Mouse (Mus musculus): ENCODE results near the gene Antxr1. TPM values are rescaled to one million over a fixed set of nuclear protein-coding genes. Genes with fewer than 3 reads are reported as not detected.

Gene Antxr1
- polyA plus RNA-seq, 2 experiments from 2014 or later: not detected

DNA sequence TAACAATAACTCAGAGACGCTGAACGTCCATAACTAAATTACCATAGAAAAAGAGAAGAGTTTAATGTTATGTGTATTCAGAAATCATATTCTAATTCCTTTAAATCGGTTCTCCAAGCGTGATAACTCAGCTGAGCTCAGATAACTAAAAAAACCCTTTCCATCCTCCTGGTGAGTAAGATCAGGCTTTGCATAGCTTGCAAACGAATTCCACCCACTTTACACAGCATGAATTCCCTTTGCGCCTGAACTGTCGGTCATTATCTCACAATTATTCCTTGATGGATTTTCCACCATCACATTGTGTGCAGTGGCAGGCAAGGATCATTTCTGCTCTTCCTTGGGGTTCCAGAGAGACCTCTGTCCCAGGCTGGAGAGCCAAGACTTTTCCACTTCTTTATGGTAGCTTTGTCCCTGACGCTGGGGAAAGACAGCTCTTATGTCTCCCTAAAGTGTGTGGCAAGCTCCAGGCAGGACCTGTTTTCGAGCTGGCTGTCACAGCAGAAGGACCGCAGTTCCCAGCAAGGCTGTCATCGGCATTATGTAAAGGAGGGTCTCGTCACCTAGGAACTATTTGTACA lies 201.6 kb downstream of the Antxr1 start:
- no peak for ATAC-seq

DNA sequence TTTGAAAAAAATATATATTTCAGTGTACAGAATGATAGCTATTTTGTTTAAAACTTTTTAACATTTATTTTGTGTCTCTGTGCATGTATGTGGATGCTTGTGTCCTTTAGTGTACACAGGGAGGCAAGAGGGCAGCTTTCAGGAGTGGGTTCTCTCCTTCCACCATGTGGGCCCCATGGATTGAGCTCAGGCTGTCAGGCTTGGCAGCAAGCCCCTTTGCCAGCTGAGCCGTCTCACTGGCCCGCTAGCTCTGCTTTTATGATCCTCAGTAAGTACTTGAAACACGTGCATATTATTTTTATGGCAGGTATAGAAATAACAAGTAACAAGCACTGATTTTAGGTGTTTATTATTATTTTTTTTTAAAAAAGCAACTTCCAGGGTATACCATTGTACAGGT lies 202.1 kb downstream of the Antxr1 start:
- ATAC-seq: no peak

- ATAC-seq: no peak
These were observed 204.5 kb downstream of the Antxr1 start for GRCm38 (mm10) chr6:87131078-87131477.

DNA sequence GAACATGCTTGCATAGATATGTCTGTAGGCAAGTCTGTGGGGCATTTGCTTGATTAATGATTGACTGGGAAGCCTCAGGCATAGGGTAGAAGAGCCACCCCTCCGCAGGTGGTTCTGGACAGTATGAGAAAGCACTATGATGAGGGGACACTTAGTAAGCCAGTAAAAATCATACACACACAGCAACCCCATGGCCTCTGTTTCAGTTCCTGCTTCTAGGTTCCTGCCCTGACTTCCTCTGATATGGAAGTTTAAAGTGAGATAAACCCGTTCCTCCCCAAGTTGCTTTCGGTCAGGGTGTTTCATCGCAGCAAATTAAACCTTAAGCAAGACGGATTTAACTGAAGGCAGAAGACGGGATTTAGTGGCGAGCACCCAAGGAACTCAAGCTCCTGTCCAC lies 205.0 kb downstream of the Antxr1 start:
- ATAC-seq: no peak

- no peak for ATAC-seq
These were observed 205.8 kb downstream of the Antxr1 start for GRCm38 (mm10) chr6:87129861-87130260.

DNA sequence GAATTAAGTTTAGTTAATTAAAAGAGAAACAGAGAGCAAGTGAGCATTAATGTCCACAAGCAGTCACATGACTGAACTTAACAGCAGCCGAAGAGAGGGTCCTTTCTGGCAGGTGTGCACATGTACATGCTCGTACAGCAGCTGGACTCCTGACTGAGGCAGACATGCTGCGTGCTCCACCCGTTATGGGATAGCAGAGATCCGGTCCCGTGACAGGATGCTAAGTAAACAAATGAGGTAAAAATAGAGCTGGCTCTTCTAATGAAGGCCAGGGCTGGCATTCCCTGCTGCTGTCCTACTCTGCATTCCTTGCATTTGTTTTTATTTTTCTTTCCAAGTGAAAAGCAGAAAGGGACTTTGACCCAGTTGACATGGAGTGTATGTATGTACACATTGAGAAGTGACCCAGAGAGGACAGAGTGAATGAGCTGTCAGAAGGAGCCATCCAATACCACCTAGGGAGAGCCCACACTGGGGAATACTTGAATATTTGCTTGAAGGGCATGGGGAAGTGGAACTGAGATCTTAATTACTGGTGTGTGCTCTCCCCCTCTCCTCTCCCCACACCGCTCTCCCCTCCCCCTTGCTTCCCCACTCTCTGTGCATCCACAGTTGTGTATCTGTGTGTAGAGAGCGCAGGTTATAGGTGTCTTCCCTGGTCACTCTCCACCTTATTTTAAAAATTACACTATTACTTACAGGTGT lies 208.4 kb downstream of the Antxr1 start:
- ATAC-seq: no peak

DNA sequence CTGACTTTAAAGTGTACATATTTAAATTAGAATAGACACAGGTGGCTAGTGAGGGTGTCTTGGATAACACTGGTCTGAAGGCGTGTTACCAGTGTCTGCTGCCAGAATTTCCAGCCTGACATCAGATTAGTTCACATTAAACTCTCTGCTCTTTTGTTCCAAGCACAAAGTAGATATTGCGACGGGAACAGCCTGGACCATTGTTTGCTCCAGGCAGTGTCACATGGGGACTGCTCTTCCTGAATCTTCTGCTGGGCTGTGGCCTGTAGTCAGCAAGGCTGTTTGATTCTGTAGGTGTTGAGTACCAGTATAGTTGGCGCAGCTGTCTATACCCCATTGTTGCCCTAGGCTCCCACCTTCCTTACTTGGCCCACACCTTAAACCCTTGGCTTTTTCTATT lies 211.6 kb downstream of the Antxr1 start:
- ATAC-seq: no peak

GRCm38 (mm10) chr6:87123406-87123805 lies 212.2 kb downstream of the Antxr1 start:
- no peak for ATAC-seq

GRCm38 (mm10) chr6:87121961-87122360 lies 213.7 kb downstream of the Antxr1 start:
- no peak for ATAC-seq

DNA sequence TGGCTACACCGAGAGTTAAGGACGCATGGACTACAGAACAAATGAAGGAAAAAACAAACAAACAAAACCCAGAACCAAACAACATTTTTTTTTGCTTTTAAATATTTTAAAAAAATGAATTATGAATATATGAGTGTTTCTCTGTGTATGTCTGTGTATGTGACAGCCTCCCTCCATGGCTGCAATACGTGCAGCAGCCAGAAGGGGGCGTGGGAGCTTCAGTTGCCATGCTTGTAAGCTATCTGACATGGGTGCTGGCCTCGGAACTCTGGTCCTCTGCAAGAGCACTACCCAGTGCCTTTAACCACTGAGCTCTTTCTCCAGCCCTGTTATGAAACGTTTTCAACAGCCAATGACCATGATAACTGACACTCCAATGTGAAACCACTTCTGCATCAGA lies 215.0 kb downstream of the Antxr1 start:
- no peak for ATAC-seq

DNA sequence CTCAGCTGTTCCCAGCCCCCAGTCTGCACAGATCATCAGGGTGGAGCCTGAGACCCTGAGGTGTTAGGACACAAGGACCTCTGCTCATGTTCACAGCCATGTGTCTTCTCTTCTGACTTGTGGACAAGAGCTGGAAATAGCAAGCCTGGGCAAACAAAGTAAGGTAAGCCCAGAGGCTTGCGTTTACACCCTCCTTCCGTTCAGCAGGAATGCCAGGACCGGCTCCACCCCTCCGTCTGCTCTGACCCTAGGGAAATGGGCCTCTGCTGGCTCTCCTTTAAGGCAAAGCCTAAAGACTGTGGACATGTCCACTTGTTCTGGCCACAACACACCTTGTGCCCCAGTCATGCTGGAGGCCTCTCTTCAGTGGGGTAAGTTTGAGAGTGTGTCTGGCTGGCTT lies 215.6 kb downstream of the Antxr1 start:
- no peak for ATAC-seq

DNA sequence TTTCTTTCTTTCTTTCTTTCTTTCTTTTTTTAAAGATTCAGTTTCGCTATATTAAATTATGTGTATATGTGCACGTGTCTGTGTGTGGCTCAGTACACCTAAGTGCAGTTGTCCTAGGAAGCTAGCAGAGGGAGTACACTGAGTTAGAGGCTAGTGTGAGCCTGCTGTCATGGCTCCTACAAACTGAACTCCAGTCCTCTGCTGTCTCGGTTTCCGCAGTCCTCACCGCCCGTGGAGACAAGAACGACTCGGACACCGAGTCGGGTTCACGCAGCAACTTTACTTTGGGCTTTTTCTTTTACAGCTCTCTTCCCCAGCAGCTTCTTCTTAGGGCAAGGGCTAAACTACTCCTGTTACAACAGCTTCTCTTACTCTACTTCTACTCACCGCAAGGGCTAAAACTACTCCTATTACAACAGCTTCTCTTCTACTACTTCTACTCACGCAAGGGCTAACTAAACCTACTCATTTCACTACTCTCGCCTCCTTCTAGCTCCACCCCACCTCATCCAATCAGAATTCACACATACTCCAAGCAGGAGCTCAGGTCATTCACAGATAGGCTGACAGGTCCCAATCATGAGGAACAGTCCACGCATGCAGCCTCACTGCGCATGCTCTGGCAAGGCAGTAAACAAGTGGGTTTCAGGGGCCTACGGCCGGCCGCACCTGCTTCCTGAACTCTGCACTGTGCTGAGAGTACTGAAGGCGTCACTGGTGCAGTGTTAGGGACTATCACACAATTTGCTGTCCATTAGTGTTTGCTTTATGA lies 216.4 kb downstream of the Antxr1 start:
- ATAC-seq: no peak

GRCm38 (mm10) chr6:87116596-87116995 lies 219.0 kb downstream of the Antxr1 start:
- no peak for ATAC-seq

- no peak for ATAC-seq
These were observed 219.6 kb downstream of the Antxr1 start for GRCm38 (mm10) chr6:87115981-87116380.

DNA sequence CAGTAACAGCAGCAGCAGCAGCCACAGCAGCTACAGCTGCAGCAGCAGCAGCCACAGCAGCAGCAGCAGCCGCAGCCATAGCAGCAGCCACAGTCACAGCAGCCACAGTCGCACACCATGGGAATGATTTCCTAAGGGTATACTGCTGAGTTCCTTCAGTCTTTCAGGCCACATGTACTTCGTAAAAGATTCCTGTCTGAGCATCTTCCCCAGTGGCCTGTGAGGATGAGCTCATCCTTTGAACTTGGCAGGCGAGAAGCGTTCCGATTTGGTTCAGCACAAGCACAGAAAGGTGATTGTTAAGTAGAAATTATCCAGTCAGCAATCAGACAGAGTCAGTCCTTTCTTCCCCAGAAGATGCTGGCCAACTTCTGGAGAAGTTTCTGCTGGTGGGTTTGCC lies 223.5 kb downstream of the Antxr1 start:
- no peak for ATAC-seq

DNA sequence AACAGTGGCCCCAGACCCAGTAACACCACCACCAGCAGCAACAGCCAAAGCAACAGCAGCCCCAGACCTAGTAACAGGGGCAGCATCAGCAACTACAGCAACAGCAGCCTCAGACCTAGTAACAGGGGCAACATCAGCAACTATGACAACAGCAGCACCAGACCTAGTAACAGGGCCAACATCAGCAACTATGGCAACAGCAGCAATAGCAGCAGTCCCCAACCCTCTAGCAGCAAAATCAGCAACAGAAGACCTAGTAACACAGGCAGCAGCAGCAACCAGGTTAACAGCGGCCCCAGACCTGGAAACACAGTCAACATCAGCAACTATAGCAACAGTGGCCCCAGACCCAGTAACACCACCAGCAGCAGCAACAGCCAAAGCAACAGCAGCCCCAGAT lies 224.1 kb downstream of the Antxr1 start:
- ATAC-seq: no peak

GRCm38 (mm10) chr6:87104123-87104796 lies 231.4 kb downstream of the Antxr1 start, which contains the start of gene D6Ertd527e:
TSS of gene D6Ertd527e (plus strand) at chr6:87104746.
- no peak for ATAC-seq

DNA sequence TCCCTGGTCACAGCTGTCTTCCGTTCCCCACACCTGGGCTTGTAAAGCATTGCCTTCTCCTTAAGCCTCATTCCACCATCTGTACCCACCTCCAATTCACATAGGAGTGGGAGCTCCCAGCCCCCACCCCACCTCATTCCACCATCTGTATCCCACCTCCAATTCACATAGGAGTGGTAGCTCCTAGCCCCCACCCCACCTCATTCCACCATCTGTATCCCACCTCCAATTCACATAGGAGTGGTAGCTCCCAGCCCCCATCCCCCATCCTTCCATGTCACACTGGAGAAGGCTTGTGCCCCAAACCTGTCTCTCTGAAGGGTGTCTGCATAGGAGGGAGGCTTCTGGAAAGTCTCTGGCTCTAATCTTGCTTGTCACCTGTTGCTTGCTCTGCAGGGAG lies 232.3 kb downstream of the Antxr1 start:
- ATAC-seq: no peak

GRCm38 (mm10) chr6:87102421-87102911 lies 233.2 kb downstream of the Antxr1 start:
- no peak for ATAC-seq

GRCm38 (mm10) chr6:87101955-87102353 lies 233.7 kb downstream of the Antxr1 start:
- no peak for ATAC-seq

DNA sequence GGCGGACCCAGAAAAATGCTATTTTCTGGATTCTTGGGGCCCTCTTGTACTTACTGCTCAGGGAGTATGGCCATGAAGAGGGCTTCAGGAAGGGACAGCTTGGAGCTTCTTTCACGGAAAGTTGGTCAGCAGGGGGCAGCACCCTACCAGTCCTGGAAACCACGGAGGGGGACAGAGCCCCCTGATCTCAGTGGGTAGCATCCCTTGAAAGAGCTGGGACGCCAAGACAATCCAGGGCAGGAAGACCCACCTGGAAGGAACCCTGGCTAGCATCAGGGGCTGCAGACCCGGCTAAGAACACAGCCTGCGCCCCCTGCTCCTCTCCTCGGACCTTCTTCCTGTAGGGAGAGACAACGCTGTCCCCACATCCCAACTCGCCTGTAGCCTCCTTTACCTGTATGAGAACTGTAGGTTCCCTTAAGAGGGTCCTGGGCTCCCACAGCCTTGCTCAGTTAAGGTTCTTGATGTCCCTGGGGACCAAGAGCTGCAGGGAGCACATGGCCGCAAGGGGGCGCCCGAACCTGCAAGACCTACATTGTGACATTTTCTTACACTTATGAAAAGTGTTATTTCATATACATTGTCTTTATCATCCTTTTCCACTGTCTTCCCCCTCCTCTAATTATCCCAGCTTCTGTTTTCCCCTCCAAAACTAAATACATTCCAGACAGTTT lies 234.2 kb downstream of the Antxr1 start:
- peak; percentile 58 for ATAC-seq

DNA sequence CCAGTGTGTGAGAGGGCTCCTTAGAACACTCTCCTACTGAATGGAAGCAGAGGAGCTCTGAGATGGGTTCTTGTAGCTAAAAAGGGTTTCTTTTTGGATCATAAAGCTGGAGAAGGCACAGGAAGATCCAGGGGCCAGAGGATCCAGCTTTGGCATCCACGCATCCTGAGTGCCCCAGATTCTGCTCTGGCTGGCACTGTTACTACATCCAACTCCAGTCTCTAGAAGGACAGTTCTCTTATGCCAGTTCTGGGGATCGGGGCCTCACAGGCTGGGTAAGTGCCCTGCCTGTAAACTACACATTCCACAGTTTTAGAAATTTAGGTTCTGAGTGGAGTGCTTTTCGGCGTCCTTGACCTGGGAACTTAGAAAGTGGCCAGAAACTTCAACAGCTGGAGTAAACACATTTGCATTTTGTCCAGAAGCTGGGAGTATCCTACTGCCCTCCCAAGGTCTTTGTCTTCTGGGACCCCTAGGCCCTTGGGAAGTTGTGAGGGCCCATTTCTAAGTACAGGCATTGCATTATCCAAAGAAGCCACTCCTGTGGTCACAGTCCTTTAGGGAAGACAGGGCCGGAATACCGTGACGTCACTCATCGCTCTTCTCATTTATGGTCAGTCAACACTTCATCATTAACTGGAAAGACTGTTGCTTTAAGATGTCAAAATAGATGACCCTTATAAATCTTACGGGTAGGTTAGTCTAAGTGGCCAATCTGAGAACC lies 235.2 kb downstream of the Antxr1 start:
- no peak for ATAC-seq
